Comparison of ENCODE assay signal across 8 mouse cellular contexts in the genomic region with DNA sequence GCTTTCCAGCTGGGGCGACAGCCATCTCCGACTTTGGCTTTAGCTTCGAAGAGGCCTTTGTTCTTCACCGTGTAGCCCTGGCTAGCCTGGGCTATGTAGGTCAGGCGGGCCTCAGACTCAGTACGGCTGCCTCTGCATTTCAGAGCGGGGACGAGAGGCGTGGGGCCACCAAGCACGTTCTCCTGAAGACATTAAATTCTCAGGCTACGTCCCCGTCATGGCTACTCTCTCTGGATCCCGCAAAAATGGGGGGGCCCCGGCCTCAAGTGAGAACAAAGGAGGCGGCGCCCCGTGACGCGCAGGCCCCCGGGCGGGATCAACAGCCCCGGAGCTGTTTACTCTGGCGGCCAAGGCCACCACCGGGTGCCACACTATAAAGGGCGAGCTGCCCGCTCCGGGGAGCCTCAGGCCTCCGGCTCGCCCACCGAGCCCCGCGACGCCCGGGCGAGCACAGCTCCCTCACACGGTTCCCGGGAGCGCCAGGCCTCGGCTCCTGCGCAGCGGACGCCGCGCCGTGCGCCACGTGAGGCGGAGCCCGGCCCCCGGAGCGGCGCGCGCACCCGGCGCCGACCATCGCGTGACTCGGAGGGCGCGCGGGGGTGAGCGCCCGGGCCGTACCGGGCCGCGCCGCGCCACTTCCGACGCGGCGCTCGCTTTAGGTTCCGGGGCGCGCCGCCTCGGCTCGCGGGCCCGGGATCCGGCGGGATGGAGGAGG. TPM values are rescaled to one million over a fixed set of nuclear protein-coding genes. Genes with fewer than 3 reads are reported as not detected.
DNase-seq lines count a peak whose midpoint lies in the region; ATAC-seq and TF ChIP-seq lines count a peak whose summit lies in the region.

A gene (plus strand): TSS at position 599 of the 715 bp plus-strand sequence.

- H3K27me3 ChIP-seq in forebrain, embryonic 12.5 days: no peaks in the 10 kb centered on the region
- H3K27me3 ChIP-seq in heart, embryonic 16.5 days (ENCODE audit: control insufficient read depth, insufficient read depth, low read length): no peaks in the 10 kb centered on the region
- no peaks in the 10 kb centered on the region for H3K27me3 ChIP-seq in liver, embryonic 15.5 days
- no peaks in the 10 kb centered on the region for H3K27me3 ChIP-seq in neural tube, embryonic 11.5 days (ENCODE audit: control insufficient read depth, insufficient read depth, low read length)
- H3K27me3 ChIP-seq in stomach, postnatal 0 days (ENCODE audit: control insufficient read depth, insufficient read depth, low read length): no peaks in the 10 kb centered on the region

- H3K4me2 ChIP-seq in forebrain, embryonic 12.5 days: peak within 1 kb of the TSS; percentile 61
- peak within 1 kb of the TSS; percentile 89 for H3K4me2 ChIP-seq in heart, embryonic 16.5 days (ENCODE audit: low read depth, low read length)
- peak within 1 kb of the TSS; percentile 83 for H3K4me2 ChIP-seq in liver, embryonic 15.5 days
- H3K4me2 ChIP-seq in neural tube, embryonic 11.5 days (ENCODE audit: low read depth): peak within 1 kb of the TSS; percentile 76
- H3K4me2 ChIP-seq in stomach, postnatal 0 days (replicated peaks; ENCODE audit: low read depth): peak within 1 kb of the TSS; percentile 76

- H3K9me3 ChIP-seq in forebrain, embryonic 12.5 days: no peaks in the 10 kb centered on the region
- no peaks in the 10 kb centered on the region for H3K9me3 ChIP-seq in heart, embryonic 16.5 days (replicated peaks; ENCODE audit: control insufficient read depth, low read length)
- no peaks in the 10 kb centered on the region for H3K9me3 ChIP-seq in liver, embryonic 15.5 days (replicated peaks)
- no peaks in the 10 kb centered on the region for H3K9me3 ChIP-seq in neural tube, embryonic 11.5 days (ENCODE audit: control insufficient read depth, low read length)
- H3K9me3 ChIP-seq in stomach, postnatal 0 days (ENCODE audit: control insufficient read depth, low read length): no peaks in the 10 kb centered on the region

- peak within 1 kb of the TSS; percentile 99 for H3K27ac ChIP-seq in forebrain, embryonic 12.5 days
- peak within 1 kb of the TSS; percentile 96 for H3K27ac ChIP-seq in heart, embryonic 16.5 days (ENCODE audit: low read length)
- peak within 1 kb of the TSS; percentile 86 for H3K27ac ChIP-seq in liver, embryonic 15.5 days (replicated peaks)
- H3K27ac ChIP-seq in neural tube, embryonic 11.5 days (ENCODE audit: low read depth, low read length): peak within 1 kb of the TSS; percentile 99
- H3K27ac ChIP-seq in stomach, postnatal 0 days (replicated peaks): peak within 1 kb of the TSS; percentile 99

- H3K4me3 ChIP-seq in forebrain, embryonic 12.5 days (replicated peaks): peak within 1 kb of the TSS; percentile 85
- H3K4me3 ChIP-seq in heart, embryonic 16.5 days (ENCODE audit: low read length): peak within 1 kb of the TSS; percentile 84
- H3K4me3 ChIP-seq in liver, embryonic 15.5 days (replicated peaks): peak within 1 kb of the TSS; percentile 80
- H3K4me3 ChIP-seq in neural tube, embryonic 11.5 days (ENCODE audit: low read depth, low read length): peak within 1 kb of the TSS; percentile 96
- H3K4me3 ChIP-seq in stomach, postnatal 0 days (ENCODE audit: low read depth, low read length): peak within 1 kb of the TSS; percentile 94

- H3K4me1 ChIP-seq in forebrain, embryonic 12.5 days: peaks cover 19% of the 10 kb centered on the region
- H3K4me1 ChIP-seq in heart, embryonic 16.5 days (ENCODE audit: control insufficient read depth, insufficient read depth, low read length): peaks cover 28% of the 10 kb centered on the region
- peaks cover 32% of the 10 kb centered on the region for H3K4me1 ChIP-seq in liver, embryonic 15.5 days (replicated peaks)
- peaks cover 14% of the 10 kb centered on the region; the same call in 1 of the 2 replicates for H3K4me1 ChIP-seq in neural tube, embryonic 11.5 days (ENCODE audit: control insufficient read depth, insufficient read depth, low read length)
- peaks cover 7% of the 10 kb centered on the region; the same call in 1 of the 2 replicates for H3K4me1 ChIP-seq in stomach, postnatal 0 days (replicated peaks; ENCODE audit: control insufficient read depth, insufficient read depth)

- TF ChIP-seq EP300 in stomach, postnatal 0 days (optimal IDR thresholded peaks at IDR 0.05): no peak

- peak within 1 kb of the TSS; percentile 98 for H3K9ac ChIP-seq in forebrain, embryonic 12.5 days
- H3K9ac ChIP-seq in heart, embryonic 16.5 days (ENCODE audit: low read length): peak within 1 kb of the TSS; percentile 98
- peak within 1 kb of the TSS; percentile 71 for H3K9ac ChIP-seq in liver, embryonic 15.5 days
- H3K9ac ChIP-seq in neural tube, embryonic 11.5 days (ENCODE audit: low read length): peak within 1 kb of the TSS; percentile 99
- peak within 1 kb of the TSS; percentile 96 for H3K9ac ChIP-seq in stomach, postnatal 0 days (ENCODE audit: low read length)

- TF ChIP-seq CTCF in stomach, postnatal 0 days (IDR thresholded peaks at IDR 0.05; ENCODE audit: low read depth): peak; percentile 24; the same call in 1 of the 2 replicates

- under 1% methylated on average over 78 of the region's 86 CpGs for WGBS in forebrain, embryonic 12.5 days
- WGBS in heart, embryonic 16.5 days: 1% methylated on average over 86 of the region's 86 CpGs
- WGBS in liver, embryonic 15.5 days (ENCODE audit: insufficient replicate concordance): under 1% methylated on average over 86 of the region's 86 CpGs
- WGBS in neural tube, embryonic 11.5 days: under 1% methylated on average over 74 of the region's 86 CpGs
- WGBS in stomach, postnatal 0 days: under 1% methylated on average over 70 of the region's 86 CpGs

- peak; percentile 73 to 74 for DNase-seq in CD8-positive naive resting alpha-beta T cell, adult 2 months (ENCODE audit: low read depth in 2 of 2, low spot score in 2 of 2)
- DNase-seq in c-Kit-negative CD71-positive TER-119-positive erythroid progenitor cells, embryonic 14.5 days (ENCODE audit: low read depth, low spot score): peak; percentile 5
- peak; percentile 81 to 92 for DNase-seq in kidney, postnatal 36 days
- DNase-seq in neural tube, embryonic 11.5 days (ENCODE audit: low spot score): peak; percentile 91
- peak; percentile 86 for DNase-seq in stomach, postnatal 0 days (ENCODE audit: low spot score)

- no peaks in the 10 kb centered on the region for H3K36me3 ChIP-seq in forebrain, embryonic 12.5 days (replicated peaks)
- H3K36me3 ChIP-seq in heart, embryonic 16.5 days (ENCODE audit: control insufficient read depth, insufficient read depth): 0 out of 2 replicates have a peak, but pooled peaks cover 2% of the 10 kb centered on the region
- no peaks in the 10 kb centered on the region for H3K36me3 ChIP-seq in liver, embryonic 15.5 days (replicated peaks)
- H3K36me3 ChIP-seq in neural tube, embryonic 11.5 days (ENCODE audit: control insufficient read depth, insufficient read depth, low read length): 0 out of 2 replicates have a peak, but pooled peaks cover 2% of the 10 kb centered on the region
- H3K36me3 ChIP-seq in stomach, postnatal 0 days (ENCODE audit: control insufficient read depth, insufficient read depth, low read length): no peaks in the 10 kb centered on the region

- peak; percentile 94 for ATAC-seq in forebrain, embryonic 12.5 days (ENCODE audit: low FRiP score)
- peak; percentile 91 for ATAC-seq in heart, embryonic 16.5 days (replicated peaks; ENCODE audit: extremely low read depth, insufficient read depth, low FRiP score)
- ATAC-seq in liver, embryonic 15.5 days (ENCODE audit: insufficient read depth): peak; percentile 86
- ATAC-seq in neural tube, embryonic 11.5 days (ENCODE audit: insufficient read depth, low FRiP score, low TSS enrichment): peak; percentile 92
- peak; percentile 93 for ATAC-seq in stomach, postnatal 0 days (ENCODE audit: low FRiP score, low TSS enrichment)

RNA-seq across cellular contexts. Expression of the gene that starts here (rescaled TPM):
- 65.8 and 70.1 TPM in 2 replicates for polyA plus RNA-seq in forebrain, embryonic 12.5 days (2016; fragmentation: Nextera tagmentation; extraction: Ambion mirVana)
- 35.7 and 36.2 TPM in 2 replicates for polyA plus RNA-seq in heart, embryonic 16.5 days (2015; fragmentation: Nextera tagmentation; extraction: Ambion mirVana)
- polyA plus RNA-seq in liver, embryonic 15.5 days (2015; fragmentation: Nextera tagmentation; extraction: Ambion mirVana): 12.0 TPM in 2 replicates
- polyA plus RNA-seq in neural tube, embryonic 11.5 days (2014; fragmentation: Nextera tagmentation; extraction: Ambion mirVana): 59.9 and 60.8 TPM in 2 replicates
- polyA plus RNA-seq in stomach, postnatal 0 days (2015; fragmentation: Nextera tagmentation; extraction: Ambion mirVana): 26.0 and 27.5 TPM in 2 replicates

Comparison
In these comparisons a context has a peak if more than half of its experiments do, and no peak if none do; other contexts are left out.
1. Peak in every context shown above with its lines: DNase-seq, ATAC-seq, H3K4me3 ChIP-seq and H3K27ac ChIP-seq.
2. DNase-seq: peak in every context shown above with its lines; median percentile 91 in neural tube, embryonic 11.5 days; 86 in kidney, postnatal 36 days; 86 in stomach, postnatal 0 days; 74 in CD8-positive naive resting alpha-beta T cell, adult 2 months; 5 in c-Kit-negative CD71-positive TER-119-positive erythroid progenitor cells, embryonic 14.5 days.